Mouse (Mus musculus) liver, embryonic 16.5 days (tissue): ENCODE data around the gene Lcmt1. TPM values are rescaled to one million over a fixed set of nuclear protein-coding genes. Genes with fewer than 3 reads are reported as not detected.

ENCODE experiments used
- ATAC-seq: fragments of 200-750 bp; cut with Nextera tagmentation; 2 replicates; pipeline ENCODE4 v1.8.0; 2017; ENCODE audit warnings: low read depth, mild to moderate bottlenecking, moderate number of reproducible peaks, moderate library complexity
- H3K27ac ChIP-seq: fragments of 300-500 bp; sonication (generic); 2 replicates; pipeline ENCODE4 v1.5.1; 2014; ENCODE audit warnings: mild to moderate bottlenecking, low read length
- H3K27me3 ChIP-seq: fragments of 300-500 bp; sonication (generic); 2 replicates; pipeline ENCODE4 v1.6.1; 2014; ENCODE audit warnings: low read depth, low read length, mixed read lengths; ENCODE audit not compliant: control insufficient read depth, insufficient read depth
- H3K36me3 ChIP-seq: fragments of 300-500 bp; sonication (generic); 2 replicates; pipeline ENCODE4 v1.6.1; 2014; ENCODE audit warnings: mild to moderate bottlenecking; ENCODE audit not compliant: control insufficient read depth, insufficient read depth
- H3K4me1 ChIP-seq: fragments of 300-500 bp; sonication (generic); 2 replicates; pipeline ENCODE4 v1.6.1; 2014; ENCODE audit warnings: low read depth, low read length, mixed read lengths; ENCODE audit not compliant: control insufficient read depth
- H3K4me2 ChIP-seq: fragments of 300-500 bp; sonication (generic); 2 replicates; pipeline ENCODE4 v1.6.1; 2014; ENCODE audit warnings: low read depth, low read length, mixed read lengths
- H3K4me3 ChIP-seq: fragments of 300-500 bp; sonication (generic); 2 replicates; pipeline ENCODE4 v1.5.1; 2014; ENCODE audit warnings: low read depth, mild to moderate bottlenecking, low read length
- H3K9ac ChIP-seq: fragments of 300-500 bp; sonication (generic); 2 replicates; pipeline ENCODE4 v1.6.1; 2014; ENCODE audit warnings: low read depth, low read length
- H3K9me3 ChIP-seq: fragments of 300-500 bp; sonication (generic); replicated peaks from 2 replicates; pipeline ENCODE4 v1.6.1; 2016; ENCODE audit warnings: low read length; ENCODE audit not compliant: control insufficient read depth
- WGBS: fragments of 180-500 bp; shearing (Covaris S2); extraction: QIAGEN DNeasy Blood & Tissue Kit; methylation state at CpG from one replicate; pipeline ENCODE4 v1.1.7; 2014; ENCODE audit not compliant: insufficient replicate concordance; 5-methylcytosine and 5-hydroxymethylcytosine counted together
- polyA plus RNA-seq: library from polyadenylated mRNA; unstranded; fragments of >200 nt; fragmentation: Nextera tagmentation; extraction: Ambion mirVana; gene quantifications from 2 replicates; pipeline ENCODE4 v1.2.1, GENCODE M21; 2015

Gene Lcmt1
- polyA plus RNA-seq, 1 experiment from 2014 or later, result 18.4 TPM

GRCm38 (mm10) chr7:123365876-123366741 lies 3.5 kb upstream of the Lcmt1 start:
- no peaks in the 10 kb centered on the region for H3K9me3 ChIP-seq
- H3K4me2 ChIP-seq, result peak overlapping the region; percentile 41
- WGBS, result 33% methylated on average over 7 of the region's 7 CpGs
- H3K27me3 ChIP-seq, result no peaks in the 10 kb centered on the region
- peak overlapping the region; percentile 65 for H3K27ac ChIP-seq
- peak overlapping the region; percentile 11 for H3K4me3 ChIP-seq
- ATAC-seq, result no peak
- H3K36me3 ChIP-seq, result no peaks in the 10 kb centered on the region
- peaks cover 46% of the 10 kb centered on the region for H3K4me1 ChIP-seq
- peak overlapping the region; percentile 24 for H3K9ac ChIP-seq

- H3K9ac ChIP-seq, result peak overlapping the region; percentile 24; the same call in 1 of the 2 replicates
- peaks cover 48% of the 10 kb centered on the region for H3K4me1 ChIP-seq
- ATAC-seq, result no peak
- H3K4me3 ChIP-seq, result peak overlapping the region; percentile 11; the same call in 1 of the 2 replicates
- H3K27ac ChIP-seq, result peak overlapping the region; percentile 65
- H3K9me3 ChIP-seq, result no peaks in the 10 kb centered on the region
- 72% methylated on average over 8 of the region's 8 CpGs for WGBS
- no peaks in the 10 kb centered on the region for H3K36me3 ChIP-seq
- no peaks in the 10 kb centered on the region for H3K27me3 ChIP-seq
- H3K4me2 ChIP-seq, result peak overlapping the region; percentile 41; the same call in 1 of the 2 replicates
These were observed 2.8 kb upstream of the Lcmt1 start for GRCm38 (mm10) chr7:123366806-123367205.

GRCm38 (mm10) chr7:123367218-123368150 lies 2.1 kb upstream of the Lcmt1 start:
- H3K9me3 ChIP-seq, result no peaks in the 10 kb centered on the region
- peak overlapping the region; percentile 95 for H3K4me2 ChIP-seq
- H3K27me3 ChIP-seq, result no peaks in the 10 kb centered on the region
- H3K4me3 ChIP-seq, result peak overlapping the region; percentile 94
- no peak for ATAC-seq
- H3K9ac ChIP-seq, result peak overlapping the region; percentile 13; the same call in 1 of the 2 replicates
- H3K27ac ChIP-seq, result no peak overlapping the region
- 73% methylated on average over 16 of the region's 16 CpGs for WGBS
- no peaks in the 10 kb centered on the region for H3K36me3 ChIP-seq
- peaks cover 48% of the 10 kb centered on the region for H3K4me1 ChIP-seq

GRCm38 (mm10) chr7:123368187-123368586 lies 1.4 kb upstream of the Lcmt1 start:
- no peaks in the 10 kb centered on the region for H3K36me3 ChIP-seq
- no peak for ATAC-seq
- peaks cover 48% of the 10 kb centered on the region for H3K4me1 ChIP-seq
- H3K27ac ChIP-seq, result no peak overlapping the region
- peak overlapping the region; percentile 95 for H3K4me2 ChIP-seq
- H3K9me3 ChIP-seq, result no peaks in the 10 kb centered on the region
- 53% methylated on average over 2 of the region's 2 CpGs for WGBS
- no peaks in the 10 kb centered on the region for H3K27me3 ChIP-seq
- peak overlapping the region; percentile 94 for H3K4me3 ChIP-seq
- peak overlapping the region; percentile 96 for H3K9ac ChIP-seq

- Histone ChIP-seq H3K4me2 (peak overlapping the region; percentile 95), H3K27me3 (no peaks in the 10 kb centered on the region), H3K27ac (peak overlapping the region; percentile 88), H3K36me3 (no peaks in the 10 kb centered on the region), H3K9me3 (no peaks in the 10 kb centered on the region), H3K9ac (peak overlapping the region; percentile 96), H3K4me1 (peaks cover 48% of the 10 kb centered on the region), H3K4me3 (peak overlapping the region; percentile 94)
- under 1% methylated on average over 39 of the region's 51 CpGs for WGBS
- ATAC-seq, result peak; percentile 12
These were observed 522 bp upstream of the Lcmt1 start for GRCm38 (mm10) chr7:123368778-123369746.

- Histone ChIP-seq H3K27me3 (no peaks in the 10 kb centered on the region), H3K4me1 (peaks cover 41% of the 10 kb centered on the region), H3K27ac (peak overlapping the region; percentile 88), H3K36me3 (no peaks in the 10 kb centered on the region), H3K9me3 (no peaks in the 10 kb centered on the region), H3K9ac (peak overlapping the region; percentile 96), H3K4me3 (peak overlapping the region; percentile 94), H3K4me2 (peak overlapping the region; percentile 95)
- 58% methylated on average over 9 of the region's 9 CpGs for WGBS
- no peak for ATAC-seq
These were observed 1.1 kb downstream of the Lcmt1 start for GRCm38 (mm10) chr7:123370700-123371099.

- WGBS, result 57% methylated on average over 3 of the region's 3 CpGs
- ATAC-seq, result no peak
- Histone ChIP-seq H3K36me3 (no peaks in the 10 kb centered on the region), H3K4me3 (no peak overlapping the region), H3K27me3 (no peaks in the 10 kb centered on the region), H3K4me2 (no peak overlapping the region), H3K27ac (0 out of 2 replicates have a peak overlapping the region, but pooled peaks have one; percentile 27), H3K9me3 (no peaks in the 10 kb centered on the region), H3K9ac (no peak overlapping the region), H3K4me1 (peaks cover 33% of the 10 kb centered on the region)
These were observed 1.9 kb downstream of the Lcmt1 start for GRCm38 (mm10) chr7:123371501-123371900.
